Mouse (Mus musculus) olfactory bulb, adult 2 months (tissue): ENCODE measurements at regions not wholly inside any gene's neighbourhood (a gene's known extent, or its start where the extent isn't known, plus 50 kb on each side); places are given as distances from the start of the nearest gene placed in this dataset.

ENCODE experiments used
- CTCF ChIP-seq: fragments of 200-500 bp; IDR thresholded peaks from 2 replicates; pipeline ENCODE4 v1.5.1; 2012; ENCODE audit warnings: low read depth, mild to moderate bottlenecking, low read length, moderate library complexity; ENCODE audit not compliant: insufficient read depth
- POLR2A ChIP-seq: fragments of 200-500 bp; IDR thresholded peaks from 2 replicates; pipeline ENCODE4 v1.6.1; 2012; ENCODE audit warnings: mild to moderate bottlenecking, low read depth, low read length, moderate library complexity; ENCODE audit not compliant: insufficient read depth

GRCm38 (mm10) chr6:66382347-66383010 is 152.7 kb upstream of the Mad2l1 start:
- no peak for TF ChIP-seq CTCF
- TF ChIP-seq POLR2A, result no peak
